Mouse (Mus musculus) left cerebral cortex, postnatal 36 days (tissue): Measurements from ENCODE around the gene Fads1. TPM values are rescaled to one million over a fixed set of nuclear protein-coding genes. Genes with fewer than 3 reads are reported as not detected.

Source experiments
- DNase-seq, 2 experiments: peaks; one replicate each; pipeline ENCODE4 v3.0.0; 2021 to 2022; ENCODE audit warnings: low spot score in 2 of 2, mixed read lengths in 1 of 2
- intact Hi-C: fragments of 180-260 bp; cut with DNase I; formaldehyde crosslinking; loops from one replicate; pipeline ENCODE4 v1.15.1; 2025
- total RNA-seq, 2 experiments: library from RNA; stranded (reverse); gene quantifications; 2 replicates each; pipeline ENCODE4 v1.2.3; 2021

Fads1 gene
- total RNA-seq, 2 experiments from 2014 or later, result 183 to 192 TPM

DNA sequence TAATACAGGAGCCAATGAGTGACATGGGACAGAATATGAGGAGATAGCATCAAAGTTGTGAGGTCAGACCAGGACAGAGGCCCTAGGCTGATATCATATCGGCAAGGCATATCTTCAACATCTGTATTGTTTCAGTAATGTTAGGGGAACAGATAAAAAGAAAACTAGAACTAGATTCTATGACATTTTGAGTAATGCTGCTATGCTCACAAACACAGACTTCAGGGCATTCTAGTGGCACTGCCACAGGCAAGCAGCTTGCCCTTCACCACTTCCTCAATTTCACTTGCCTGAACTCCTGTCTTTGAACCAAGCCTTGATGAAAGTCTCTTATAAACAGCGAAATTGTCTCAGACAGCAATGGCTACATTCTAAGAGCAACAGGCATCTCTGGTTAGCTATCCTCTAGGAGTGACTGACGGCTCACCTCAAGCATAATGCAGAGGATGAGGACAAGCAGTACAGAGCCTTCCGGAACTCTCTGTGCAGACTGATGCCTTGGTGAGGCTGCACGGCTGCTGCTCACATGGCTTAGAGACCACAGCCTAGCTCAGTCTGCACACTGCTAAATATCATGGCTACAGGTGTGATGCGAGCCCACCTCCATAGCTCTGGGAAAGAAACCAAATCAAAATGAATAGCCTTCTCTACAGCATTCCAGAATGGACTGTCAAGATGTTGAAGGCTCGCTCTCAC, 8.7 kb upstream of the Fads1 start:
- DNase-seq, result no peak
- intact Hi-C loops, result no loop called here

DNA sequence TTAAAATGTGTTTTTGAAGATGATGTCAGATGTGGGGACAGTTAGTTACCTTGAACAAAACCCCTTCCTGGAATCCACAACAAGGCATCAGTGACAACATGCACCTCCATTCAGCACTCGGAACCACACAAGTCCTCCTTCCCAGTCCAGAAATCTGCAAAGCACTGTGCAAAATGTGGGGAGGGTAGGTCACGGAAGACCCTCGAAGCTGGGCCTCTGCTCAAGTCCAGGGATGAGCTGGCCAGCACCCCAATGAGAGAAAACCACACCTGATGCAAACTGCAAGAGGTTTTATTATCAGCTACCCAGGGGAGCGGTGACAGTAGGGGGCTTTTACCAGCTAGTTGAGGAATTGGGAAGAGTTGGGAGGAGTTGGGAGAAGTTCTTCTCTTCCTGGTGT, 7.7 kb upstream of the Fads1 start:
- no peak for DNase-seq
- intact Hi-C loops, result no loop called here

DNA sequence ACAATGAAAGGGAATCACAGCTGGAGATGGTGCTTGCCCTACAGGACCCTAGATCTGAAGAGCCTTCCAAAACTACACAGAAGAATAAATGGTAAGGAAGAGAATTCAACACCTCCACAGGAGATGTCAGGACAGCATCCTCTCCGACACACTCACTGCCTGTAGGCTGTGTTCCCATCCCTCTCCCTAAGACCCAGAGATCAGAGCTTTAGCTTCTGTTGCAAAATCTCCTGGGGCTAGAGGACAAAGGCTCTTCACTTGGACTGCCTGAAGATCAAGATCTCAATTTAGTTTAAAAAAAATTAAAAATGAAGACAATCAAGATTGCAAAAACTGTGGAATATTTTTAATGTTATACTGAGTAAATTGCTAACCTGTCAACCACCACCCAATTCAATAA, 6.2 kb upstream of the Fads1 start:
- intact Hi-C loops, result no loop called here
- DNase-seq, result no peak

DNA sequence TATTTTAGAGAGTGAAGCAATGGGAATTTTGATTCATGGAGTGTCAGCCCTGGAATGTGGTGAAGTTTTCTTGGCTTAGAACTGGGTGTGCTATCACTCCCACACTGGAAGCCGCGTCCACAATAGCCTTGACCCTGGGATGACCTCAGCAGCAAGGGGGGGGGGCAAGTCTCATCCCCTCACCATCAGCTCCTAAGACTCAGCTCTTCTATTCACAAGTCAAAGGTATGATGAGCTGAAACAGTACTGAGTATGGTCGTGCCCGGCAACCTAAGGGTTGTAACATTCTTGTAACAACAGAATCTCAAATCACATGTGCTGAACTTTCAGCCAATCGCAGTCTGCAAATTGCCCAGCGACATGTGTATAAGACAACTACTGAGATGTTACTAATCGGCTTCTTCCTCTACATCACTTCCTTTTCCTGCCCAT, 5.7 kb upstream of the Fads1 start:
- DNase-seq, result no peak
- intact Hi-C loops, result no loop called here

DNA sequence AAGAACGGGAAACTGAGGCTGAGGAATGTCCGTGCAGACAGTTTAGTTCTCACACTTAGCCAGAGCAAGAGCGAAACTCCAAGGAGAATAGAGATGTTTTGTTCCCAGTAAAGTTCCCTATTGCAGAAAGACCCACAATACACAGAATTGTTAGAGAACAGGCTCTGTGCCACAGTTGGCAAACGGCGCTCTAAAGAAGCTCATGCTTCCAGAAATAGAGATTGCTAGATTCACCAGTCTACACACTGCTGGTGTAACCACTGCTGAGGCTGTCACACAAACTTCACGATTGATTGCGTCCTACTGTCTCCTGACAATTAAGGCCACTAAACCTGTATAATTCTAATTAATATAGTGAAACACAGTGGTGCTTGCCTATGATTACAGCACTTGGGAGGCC, 1.5 kb upstream of the Fads1 start:
- intact Hi-C loops, result loop anchor here (5.0 kb wide), 1 partner anchor 139 kb away; the partner anchor contains the start of gene Fads3
- DNase-seq, result no peak

DNA sequence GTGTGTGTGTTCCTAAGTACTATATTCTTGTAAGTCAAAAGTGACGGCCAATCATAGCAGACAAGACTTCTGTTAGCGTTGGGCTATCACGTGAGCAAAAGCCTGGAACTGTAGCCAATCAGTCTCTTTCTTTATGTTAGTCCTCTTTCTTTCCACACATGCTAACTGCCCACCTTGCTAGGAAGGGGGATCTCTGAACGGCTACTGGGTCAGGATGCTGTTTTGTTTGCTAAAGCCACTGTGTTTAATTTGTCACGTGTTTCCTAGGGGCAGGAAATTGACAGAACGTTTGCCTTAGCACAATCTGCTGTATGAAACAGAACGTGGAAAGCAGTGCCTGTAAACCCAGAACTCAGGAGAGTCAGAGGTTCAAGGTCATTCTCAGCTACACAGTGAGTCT, 546 bp upstream of the Fads1 start:
- intact Hi-C loops, result loop anchor here (2.0 to 5.0 kb wide), 2 partner anchors 81 to 140 kb away; partner anchors contain the start of genes Fads2 and Fads3
- DNase-seq, result peak in 1 of 2 experiments; percentile 24

DNA sequence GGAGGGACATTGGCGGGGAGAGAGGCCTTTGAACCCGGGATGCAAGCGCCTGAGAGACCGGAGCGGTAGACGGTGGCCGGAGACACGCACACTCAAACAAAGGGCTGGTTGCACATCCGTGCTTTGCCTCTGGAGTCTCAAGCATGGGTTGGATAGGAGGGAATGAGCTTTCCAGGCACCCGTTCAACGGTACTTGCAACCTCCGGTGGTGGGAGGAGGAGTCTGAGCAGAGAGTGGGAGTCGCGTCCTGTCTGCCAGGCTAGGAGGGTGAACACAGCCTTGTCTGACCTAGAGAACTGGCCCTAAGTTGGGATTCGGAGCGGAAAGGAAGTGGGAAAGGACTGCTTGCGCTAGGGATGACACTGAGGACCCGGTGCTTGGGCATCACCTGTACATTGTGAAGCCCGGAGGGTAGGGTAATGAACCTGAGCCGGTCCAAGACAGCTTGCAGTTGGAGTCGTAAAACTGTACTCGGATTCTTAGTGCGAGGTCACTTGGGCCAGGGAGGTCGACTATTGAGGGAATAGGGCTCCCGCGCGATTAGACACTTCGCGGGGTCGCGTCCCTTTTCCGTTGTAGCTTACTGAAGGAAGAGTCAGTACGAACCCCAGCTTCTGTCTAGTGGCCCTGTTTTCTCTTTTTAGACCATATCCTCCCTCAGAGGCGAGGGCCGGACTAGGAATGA, 753 bp downstream of the Fads1 start:
- peak; percentile 84 to 85 for DNase-seq
- intact Hi-C loops, result loop anchor here (2.0 to 5.0 kb wide), 2 partner anchors 83 to 141 kb away; partner anchors contain the start of genes Fads2 and Fads3

DNA sequence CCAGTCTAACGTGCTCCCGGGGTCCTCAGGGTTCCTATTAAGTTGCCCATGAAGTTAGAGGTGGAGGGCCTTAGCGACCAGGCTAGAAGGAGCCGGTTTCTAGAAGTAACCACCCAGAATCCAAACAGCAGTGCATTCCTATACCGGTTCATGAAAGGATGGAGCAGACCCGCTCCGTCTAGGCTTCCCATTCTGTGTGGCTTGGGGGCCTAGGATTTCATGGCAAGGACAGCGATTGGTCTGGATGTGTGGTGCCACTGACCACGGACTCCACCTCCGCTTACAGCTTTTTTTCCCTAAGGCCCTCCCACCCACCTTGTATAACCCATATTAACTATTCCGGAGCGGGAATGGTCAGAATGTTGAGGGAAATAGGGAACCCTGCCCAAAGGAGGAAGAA, 1.4 kb downstream of the Fads1 start:
- intact Hi-C loops, result loop anchor here (5.0 kb wide), 1 partner anchor 142 kb away; the partner anchor contains the start of gene Fads3
- peak in 1 of 2 experiments; percentile 31 for DNase-seq

DNA sequence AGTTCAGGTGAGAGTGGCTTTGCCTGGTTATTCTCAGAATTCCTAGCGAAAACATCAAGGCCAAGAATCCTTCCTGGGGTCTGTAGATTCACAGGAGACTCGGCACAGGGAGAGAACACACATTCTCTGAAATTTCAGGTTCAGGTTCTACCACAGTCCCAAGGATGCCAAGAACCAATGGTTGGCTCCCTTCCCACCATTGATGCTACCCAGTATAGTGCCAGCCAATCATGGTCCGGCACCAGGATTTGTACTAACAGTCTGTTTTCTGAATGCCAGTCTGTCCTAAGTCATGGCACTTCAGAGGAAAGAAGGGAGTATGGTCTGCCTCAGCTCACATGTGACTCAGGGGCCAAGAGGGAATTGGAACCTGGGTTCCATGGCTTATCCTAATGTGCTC, 3.2 kb downstream of the Fads1 start:
- intact Hi-C loops, result no loop called here
- no peak for DNase-seq

DNA sequence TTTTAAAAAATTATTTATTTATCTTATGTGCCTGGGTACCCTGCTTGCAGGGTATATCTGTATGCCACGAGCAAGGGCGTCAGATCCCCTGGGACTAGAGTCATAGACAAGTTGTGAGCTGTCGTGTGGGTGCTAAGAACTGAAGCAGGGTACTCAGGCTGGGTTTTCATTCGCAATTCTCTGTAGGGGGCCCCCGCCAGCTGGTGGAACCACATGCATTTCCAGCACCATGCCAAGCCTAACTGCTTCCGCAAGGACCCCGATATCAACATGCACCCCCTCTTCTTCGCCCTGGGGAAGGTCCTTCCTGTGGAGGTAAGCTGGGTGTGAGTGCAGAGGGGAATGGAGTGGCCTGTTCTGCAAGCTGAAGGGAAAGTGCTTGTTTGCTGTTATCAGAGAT, 3.9 kb downstream of the Fads1 start:
- intact Hi-C loops, result no loop called here
- no peak for DNase-seq

DNA sequence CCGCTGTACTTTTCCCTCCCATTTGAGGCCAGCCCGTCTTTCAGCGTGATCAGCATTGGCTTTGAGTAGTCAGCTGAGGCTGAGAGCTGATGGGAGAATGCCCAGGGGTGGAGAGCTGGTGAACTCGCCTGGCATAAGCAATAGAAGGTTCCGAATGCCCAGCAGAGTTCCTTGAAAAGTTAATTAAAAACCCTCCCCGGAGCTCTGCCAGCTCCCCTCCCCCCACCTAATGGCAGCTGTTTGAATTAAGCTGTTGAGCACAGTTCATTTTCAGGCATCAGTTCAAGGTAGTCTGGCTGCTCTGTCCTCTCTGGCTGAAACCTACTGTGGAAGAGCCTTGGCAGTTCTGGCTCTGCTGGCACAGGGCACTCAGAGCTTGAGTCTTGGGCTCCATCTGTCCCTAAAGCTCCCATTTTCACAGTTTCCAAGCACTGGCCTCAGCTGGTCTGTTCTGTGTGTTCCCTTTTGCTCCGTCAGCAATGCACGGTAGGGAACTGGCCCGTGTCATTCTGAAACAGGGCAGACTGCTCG, 5.7 kb downstream of the Fads1 start:
- intact Hi-C loops, result no loop called here
- peak; percentile 35 to 41 for DNase-seq

DNA sequence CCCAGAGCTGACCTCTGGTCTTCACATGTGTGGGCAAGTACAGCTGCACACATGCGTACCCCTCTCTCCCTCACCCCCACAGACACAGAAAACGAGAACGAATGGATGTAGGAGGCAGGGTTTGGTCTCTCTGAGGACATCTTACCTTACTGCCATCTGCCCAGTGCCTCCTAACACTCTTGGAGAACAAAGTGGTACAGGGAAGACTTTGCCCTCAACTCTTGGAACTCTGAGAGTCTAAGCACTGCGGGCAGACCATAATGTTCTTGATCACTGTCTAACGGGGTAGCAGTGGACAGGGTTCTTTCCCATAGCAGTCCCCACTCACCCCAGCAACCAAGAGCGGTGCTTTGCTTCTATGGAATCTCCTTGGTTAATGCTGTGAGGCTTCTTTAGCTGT, 6.3 kb downstream of the Fads1 start:
- intact Hi-C loops, result no loop called here
- DNase-seq, result no peak

DNA sequence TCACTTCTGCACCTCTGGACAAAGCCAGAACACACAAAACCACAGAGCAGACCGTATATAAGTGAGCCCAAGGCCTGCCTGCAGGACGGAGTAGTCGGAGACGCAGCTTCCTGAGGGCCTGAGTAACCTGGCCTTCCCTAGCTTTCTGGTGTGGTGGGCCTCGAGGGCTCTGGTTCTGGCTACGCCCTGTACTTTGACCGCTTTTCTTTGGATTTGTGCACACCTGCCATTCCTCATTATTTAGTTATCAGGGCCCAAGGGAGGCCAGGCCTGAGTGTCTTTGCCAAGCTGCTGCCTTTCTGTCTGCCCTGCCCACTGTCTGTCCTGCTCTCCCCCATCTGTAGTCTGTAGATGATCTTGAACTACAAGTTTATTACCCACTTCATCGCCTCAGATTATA, 7.3 kb downstream of the Fads1 start:
- intact Hi-C loops, result loop anchor here (10.0 kb wide), 1 partner anchor 275 kb away; no protein-coding TSS in a partner anchor
- no peak for DNase-seq

DNA sequence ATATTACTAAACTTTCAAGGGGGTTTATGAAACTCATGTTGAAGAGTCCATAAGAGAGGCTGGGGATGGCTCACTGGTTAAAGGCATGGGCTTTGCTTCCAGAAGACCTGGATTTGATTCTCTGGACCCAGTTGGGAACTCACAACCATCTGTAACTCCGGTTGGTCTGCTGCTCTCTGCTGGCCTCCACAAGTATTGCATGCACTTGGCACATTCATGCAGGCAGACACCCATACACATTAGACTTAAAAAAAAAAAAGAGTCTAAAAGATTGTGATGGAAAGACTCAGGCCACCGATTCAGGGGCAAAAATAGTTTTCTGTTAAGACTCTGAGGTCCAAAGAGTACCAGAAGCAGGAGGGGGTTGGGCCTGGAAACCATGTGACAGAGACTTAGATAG, 8.1 kb downstream of the Fads1 start:
- intact Hi-C loops, result loop anchor here (10.0 kb wide), 1 partner anchor 276 kb away; no protein-coding TSS in a partner anchor
- peak; percentile 48 to 67 for DNase-seq

DNA sequence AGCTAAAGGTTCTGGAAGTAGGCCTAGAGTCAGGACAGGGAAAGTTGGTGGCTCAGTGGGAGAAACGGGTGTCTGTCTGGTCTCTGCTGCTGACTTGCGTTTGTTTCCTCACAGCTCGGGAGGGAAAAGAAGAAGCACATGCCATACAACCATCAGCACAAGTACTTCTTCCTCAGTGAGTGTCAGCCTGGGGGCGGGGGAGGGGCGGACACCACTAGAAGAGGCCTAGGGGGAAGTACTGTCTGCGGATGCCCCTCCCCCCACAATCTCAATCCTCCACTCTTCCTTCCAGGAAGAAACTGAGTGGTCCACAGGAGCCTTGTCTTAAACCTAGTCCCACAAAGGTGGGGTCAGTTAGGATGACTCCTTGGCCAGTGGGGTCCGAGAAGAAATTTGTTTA, 8.6 kb downstream of the Fads1 start:
- intact Hi-C loops, result loop anchor here (10.0 kb wide), 1 partner anchor 277 kb away; no protein-coding TSS in a partner anchor
- no peak for DNase-seq

DNA sequence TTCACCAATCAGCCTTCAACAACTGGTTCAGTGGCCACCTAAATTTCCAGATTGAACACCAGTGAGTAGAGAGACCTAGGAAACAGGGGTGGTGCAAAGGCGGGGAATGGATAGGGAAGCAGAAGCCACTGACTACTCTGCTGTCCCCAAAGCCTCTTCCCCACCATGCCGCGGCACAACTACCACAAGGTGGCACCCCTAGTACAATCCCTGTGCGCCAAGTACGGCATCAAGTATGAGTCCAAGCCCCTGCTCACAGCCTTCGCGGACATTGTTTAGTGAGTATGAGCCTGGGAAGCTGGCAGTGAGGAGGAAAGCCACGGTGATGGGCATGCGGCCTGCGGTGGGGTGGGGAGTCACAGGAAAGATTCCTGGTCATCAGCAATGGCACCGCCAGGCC, 11.6 kb downstream of the Fads1 start:
- intact Hi-C loops, result loop anchor here (10.0 kb wide), 1 partner anchor 280 kb away; no protein-coding TSS in a partner anchor
- DNase-seq, result no peak

DNA sequence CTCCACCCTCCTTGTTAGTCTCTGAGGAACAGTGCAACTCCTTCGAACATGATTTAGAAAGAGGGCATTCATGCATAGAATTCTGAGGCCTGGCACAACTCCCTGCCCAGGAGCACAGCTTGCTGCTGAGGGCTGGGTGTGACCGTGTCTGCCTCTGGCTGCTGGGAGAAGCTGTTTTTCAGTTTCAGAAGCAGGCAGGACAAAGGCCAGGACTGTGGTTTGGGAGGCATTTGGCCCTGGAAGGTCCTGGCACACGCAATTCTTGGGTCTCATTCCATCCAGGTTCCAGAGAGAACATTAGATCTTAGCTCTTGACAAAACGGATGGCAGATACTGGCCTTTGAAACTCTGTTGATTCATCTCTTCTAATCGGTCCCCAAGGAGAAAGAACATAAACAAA, 12.6 kb downstream of the Fads1 start:
- DNase-seq, result no peak
- intact Hi-C loops, result loop anchor here (5.0 to 10.0 kb wide), 3 partner anchors 133 to 280 kb away; partner anchors contain the start of genes Best1 and Rab3il1

DNA sequence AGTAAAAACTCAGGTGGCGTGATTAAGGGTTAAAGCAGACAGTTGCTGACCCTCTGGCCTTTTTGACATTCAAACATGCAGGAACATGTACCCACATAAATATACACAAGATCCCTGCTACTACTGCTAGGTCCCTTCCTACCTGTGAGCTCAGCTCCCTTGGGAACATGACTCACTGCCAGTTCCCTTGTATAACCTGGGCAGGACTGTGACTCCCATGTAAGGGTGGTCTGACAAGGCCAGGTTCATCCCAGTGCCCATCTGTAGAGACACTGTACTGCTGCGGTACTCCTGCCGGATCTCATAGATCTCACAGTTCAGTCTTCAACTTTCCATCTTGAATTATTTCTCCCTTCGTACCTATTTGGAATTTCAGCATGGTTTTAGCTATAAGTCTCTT, 14.4 kb downstream of the Fads1 start:
- DNase-seq, result no peak
- intact Hi-C loops, result loop anchor here (5.0 to 10.0 kb wide), 3 partner anchors 135 to 282 kb away; partner anchors contain the start of genes Best1 and Rab3il1

DNA sequence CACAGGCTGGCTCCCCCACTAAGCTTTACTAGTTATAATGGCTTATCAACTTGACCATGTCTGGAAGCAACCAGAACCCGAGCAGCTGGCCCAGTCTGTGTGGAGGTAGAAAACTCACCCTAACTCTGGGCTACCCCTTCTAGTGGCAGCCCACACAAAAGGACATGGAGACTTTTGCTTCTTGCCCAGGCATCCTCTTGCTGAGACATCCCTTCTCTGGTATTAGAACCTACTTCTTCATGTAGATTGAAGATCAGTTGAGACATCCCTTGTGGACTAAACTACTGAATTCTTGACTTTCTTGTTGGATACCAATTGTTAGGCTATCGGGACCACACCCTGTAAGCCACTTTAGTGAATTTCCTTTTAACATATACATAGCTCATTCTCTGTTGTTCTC, 15.6 kb downstream of the Fads1 start:
- DNase-seq, result no peak

DNA sequence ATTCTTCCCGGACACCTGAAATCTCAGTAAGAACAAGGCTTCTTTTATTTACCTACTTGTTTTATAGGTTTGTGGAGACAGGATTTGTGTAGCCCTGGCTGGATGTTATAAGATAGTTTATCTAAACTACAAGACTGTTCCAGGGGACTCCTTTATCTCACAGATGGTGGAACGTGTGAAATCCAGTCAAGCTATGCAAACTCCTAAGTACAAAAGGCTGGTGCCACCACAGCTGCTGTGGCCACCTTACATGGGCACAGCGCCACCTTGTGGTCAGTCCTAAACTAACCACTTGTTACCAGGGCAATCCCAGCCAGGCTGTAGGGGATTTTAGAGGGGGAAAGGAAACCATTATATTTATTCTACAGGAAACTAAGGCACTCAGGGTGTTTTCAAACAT, 16.0 kb downstream of the Fads1 start:
- DNase-seq, result peak; percentile 63 to 67
- intact Hi-C loops, result loop anchor here (5.0 to 10.0 kb wide), 3 partner anchors 136 to 284 kb away; partner anchors contain the start of genes Best1 and Rab3il1

More for the DNA sequence above, 15.6 kb downstream of the Fads1 start:
- intact Hi-C loops, result loop anchor here (5.0 to 10.0 kb wide), 3 partner anchors 136 to 283 kb away; partner anchors contain the start of genes Best1 and Rab3il1
